Mouse (Mus musculus) ovary, postnatal 14 days (tissue): ENCODE measurements around the gene Slfnl1.

Source experiments
- DNase-seq: peaks from one replicate; pipeline ENCODE4 v3.0.0; 2022; ENCODE audit warnings: low spot score

Gene Slfnl1

DNA sequence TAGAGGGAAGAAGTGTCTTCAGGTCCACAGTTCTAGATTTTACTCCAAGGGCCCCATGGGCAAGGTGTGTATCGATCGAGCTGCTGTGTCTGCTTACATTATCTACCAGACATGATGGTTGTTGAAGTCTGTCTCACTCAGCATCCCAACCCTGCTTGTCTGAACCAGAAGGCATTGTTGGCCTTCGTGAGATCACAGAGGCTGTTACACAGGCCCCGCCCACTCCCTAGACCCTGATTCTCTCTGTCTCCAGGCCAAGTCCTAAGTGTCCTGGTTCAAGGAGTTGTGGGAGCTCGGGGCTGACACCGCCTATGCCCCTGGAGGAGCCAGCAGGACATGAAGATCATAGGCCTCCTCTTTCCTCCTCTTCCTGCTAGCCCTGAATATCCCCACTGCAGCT, at the start of gene Slfnl1:
TSS of gene Slfnl1 (plus strand) at position 246 of the 400 bp plus-strand sequence.
- DNase-seq, result no peak

DNA sequence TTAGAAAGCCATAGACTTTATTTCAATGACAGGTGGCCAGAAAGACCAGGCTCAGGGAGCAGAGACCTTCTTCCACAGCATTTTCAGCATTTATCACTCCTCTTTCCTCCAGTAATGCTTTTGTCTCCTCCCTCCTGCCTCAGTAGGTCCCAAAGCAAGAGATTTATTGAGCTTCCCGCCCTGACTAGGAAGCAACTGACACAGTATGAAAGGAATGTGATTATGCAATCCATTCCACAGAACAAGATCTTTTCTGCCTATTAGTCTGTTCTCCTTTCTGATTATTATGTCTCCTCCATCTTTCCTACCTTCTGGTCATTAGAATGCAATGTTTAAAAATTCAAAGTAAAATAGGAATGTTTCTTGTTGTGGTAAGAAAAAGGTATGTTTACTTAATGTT, 44.3 kb upstream of the Slfnl1 start:
- no peak for DNase-seq

DNA sequence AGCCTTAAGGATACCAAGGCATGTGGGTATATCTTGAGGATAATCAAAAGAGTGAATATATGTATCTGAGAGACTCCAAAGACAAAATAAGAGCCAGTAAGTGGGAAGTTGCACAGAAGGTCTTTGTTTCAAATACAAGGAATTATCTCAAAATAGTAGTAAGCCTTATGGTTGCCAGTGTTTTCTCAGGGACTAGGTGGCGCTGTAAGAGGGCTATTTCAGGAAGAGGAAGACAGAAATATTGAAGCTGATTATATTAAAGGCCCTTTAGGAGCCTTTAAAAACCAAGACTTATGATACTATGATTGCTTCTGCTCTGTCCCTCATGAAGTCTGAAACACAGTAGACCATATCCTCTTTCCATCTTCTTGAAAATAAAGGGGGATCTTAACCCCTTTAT, 25.1 kb upstream of the Slfnl1 start:
- DNase-seq, result no peak

DNA sequence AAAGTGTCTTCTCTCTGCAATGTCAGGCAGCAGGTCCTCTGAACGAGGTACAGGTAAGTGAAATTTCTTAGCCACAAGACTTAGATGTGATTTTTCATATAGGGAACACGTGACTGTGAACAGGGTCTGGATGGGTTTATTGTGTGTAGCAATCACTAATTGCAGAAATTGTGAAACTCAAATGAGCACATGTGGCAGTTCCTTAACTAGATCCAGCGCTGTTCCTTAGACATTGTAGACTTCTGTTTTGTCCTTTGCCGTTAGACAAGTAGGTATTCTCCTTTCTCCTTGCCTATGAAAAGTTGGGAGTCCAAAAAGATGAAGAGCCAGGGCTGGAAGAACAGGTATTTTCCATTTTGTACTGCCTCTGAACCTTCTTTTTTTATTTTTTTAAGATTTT, 20.8 kb upstream of the Slfnl1 start:
- DNase-seq, result no peak

DNA sequence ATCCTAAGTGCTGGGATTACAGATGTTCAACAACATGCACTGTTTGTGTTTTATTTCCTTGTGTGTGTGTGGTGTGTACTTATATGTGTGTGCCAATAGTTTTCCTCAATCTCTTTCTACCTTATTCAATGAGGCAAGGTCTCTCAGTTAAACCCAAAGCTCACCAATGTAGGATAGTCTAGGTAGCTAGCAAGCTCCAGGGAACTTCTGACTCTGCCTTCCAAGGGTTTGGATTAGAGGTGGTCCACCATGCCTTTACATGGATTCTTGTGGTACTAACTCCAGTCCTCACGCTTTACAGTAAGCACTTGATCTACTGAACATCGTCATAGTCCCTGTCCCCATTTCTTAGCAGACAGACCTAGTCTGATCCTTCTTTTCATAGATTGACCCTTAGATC, 17.7 kb upstream of the Slfnl1 start:
- DNase-seq, result no peak

DNA sequence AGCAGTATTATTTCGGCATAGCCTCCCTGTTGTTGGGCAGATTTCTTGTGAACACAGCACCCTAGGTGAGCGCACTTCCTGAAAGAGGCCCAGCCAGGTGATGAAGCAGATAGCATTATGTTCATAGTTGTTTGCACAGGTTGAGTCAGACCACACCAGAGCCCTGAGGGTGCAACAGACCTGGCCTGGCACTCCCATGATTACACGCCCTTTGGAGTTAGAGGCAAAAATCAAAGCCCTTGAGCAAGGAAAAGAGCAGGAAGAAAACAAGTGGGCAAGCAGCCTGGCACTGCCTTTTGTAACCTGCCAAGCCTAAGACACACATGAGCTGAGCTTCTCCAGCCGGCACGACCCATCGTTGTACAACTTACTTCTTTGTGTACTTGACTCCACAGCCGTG, 15.5 kb upstream of the Slfnl1 start:
- no peak for DNase-seq

DNA sequence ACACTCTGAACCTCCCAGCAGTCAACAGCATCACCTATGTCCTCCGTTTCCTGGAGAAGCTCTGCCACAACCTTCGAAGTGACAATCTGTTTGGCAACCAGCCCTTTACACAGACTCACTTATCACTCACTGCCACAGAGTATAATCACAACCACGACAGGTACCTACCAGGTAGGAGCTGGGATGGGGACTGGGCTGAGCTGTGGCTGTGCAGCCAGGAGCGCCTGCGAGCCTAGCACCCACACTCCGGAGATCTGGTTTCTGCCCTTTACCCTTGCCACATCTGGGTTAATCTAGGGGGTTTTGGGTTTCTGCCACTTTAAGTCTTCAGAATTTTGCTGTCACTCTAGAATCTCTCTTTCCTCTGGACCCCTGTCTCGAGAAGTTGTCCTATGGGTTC, 15.1 kb upstream of the Slfnl1 start:
- no peak for DNase-seq

DNA sequence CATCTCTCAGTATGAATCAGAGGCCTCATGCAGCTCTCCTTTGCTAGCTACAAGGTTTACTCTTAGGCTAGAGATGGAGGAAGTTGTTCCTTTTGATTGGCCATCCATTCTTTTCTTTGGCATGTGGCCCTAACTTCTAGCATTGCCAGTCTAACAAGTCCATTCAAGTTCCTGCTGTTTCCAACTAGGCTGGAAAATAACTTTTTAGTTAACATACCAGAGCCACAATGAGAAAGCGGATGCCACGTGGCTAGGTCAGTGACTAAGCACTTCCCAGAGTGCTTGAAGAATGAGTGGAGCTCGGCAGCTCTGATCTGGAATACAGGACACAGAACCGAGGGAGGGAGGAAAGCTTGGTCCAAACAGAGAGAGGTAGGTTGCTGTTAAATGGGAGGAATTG, 14.7 kb upstream of the Slfnl1 start:
- no peak for DNase-seq

DNA sequence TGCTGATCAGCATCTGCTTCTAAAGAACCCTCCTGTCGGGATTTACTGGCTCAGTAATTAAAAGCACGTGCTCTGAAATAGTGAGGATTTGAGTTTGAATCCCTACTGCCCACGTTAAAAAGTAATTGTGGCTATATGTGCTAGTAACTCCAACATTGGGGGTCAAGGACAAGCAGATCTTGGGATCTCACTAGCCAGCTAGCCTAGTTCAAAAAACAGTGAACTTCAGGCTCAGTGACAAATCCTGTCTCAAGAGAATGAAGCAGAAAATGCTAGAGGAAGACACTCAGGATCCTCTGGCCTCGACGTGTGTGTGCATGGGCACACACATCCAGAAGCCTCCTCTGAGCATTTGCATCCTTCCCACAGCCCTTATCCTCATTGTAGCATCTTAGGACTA, 10.3 kb upstream of the Slfnl1 start:
- DNase-seq, result no peak

DNA sequence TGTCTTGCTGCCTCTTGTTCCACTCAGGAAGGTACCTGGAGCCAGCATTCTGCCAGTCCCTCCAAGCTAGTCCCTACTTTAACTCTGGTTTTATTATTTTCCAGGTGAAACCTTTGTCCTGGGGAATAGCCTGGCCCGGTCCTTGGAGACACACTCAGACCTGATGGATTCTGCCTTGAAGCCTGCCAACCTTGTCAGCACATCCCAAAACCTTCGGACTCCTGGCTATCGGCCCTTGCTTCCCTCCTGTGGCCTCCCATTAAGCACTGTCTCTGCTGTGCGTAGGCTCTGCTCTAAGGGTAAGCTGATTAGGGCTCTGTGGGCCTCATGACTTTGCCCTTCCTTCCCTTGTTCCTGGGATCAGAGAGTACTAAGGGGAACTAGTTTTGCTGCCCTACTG, 9.7 kb upstream of the Slfnl1 start:
- no peak for DNase-seq

DNA sequence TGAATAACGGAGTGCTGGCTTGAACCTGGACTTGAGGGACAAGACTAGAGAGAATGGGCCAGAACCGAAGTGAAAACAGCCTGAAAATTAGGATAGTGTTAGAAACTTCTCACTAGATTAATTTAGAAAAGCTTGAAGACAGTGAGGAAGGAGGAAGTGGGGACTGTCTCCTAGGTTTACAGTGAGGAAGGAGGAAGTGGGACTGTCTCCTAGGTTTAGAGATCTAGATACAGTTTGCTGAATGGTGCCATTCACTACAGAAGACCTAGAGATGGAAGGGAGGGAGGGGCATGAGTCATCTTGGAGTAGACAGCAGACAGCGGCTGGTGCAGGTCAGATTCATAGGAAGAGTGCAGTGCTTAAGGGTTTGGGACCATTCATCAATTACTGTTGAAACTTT, 8.9 kb upstream of the Slfnl1 start:
- DNase-seq, result no peak

DNA sequence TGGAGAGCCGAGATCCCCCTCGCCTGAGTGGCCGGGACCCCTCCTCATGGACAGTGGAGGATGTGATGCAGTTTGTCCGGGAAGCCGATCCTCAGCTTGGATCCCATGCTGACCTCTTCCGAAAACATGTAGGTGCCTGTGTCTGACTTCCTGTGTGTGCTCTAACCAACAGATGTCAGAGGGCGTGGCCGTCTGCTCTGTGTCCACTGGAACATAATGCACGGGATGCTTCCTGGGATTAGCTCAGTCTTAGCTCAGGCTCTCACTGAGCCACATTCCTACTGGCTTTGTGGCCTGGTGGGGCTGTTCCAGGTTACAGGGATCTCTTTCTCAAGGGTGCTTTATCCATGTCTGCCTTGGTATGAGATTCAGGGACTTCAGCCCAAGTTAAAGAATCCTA, 3.9 kb upstream of the Slfnl1 start:
- no peak for DNase-seq

DNA sequence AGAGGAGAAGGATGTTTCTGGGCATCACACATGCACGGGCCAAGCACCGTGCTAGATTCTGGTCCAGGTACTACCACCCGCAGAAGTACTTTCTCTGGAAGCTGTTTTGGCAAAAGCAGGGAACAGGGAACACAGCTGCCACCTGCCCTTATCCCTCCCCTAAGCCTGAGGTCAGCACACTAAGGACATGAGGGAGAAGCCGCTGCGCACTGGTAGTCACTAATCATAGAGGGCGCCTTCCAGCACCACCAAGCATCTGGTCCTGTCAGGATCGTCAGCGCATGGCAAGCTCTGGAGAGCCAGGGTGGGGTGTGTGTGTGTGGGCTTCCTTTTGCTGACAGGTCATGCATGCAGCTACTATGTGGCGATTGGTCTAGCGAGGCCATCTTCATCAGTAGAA, 6.6 kb downstream of the Slfnl1 start:
- DNase-seq, result no peak

DNA sequence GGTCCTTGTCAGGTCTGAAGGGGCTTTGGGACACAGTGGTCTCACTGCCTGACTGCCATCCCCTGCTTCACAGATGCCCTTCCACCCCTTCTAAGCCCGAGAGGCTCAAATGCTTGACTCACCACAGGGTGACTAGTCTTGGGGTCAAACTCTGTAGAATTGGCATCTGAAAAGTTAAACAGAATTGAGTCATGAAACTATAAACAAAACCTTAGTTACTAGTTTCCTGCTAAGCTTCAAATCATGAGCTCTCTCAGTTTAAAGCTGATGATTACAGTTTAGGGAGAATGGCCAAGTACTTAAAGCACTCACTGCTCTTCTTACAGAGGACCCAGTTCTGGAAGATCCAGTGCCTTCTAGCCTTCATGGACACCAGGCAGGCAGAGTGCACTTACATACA, 12.9 kb downstream of the Slfnl1 start:
- DNase-seq, result no peak

DNA sequence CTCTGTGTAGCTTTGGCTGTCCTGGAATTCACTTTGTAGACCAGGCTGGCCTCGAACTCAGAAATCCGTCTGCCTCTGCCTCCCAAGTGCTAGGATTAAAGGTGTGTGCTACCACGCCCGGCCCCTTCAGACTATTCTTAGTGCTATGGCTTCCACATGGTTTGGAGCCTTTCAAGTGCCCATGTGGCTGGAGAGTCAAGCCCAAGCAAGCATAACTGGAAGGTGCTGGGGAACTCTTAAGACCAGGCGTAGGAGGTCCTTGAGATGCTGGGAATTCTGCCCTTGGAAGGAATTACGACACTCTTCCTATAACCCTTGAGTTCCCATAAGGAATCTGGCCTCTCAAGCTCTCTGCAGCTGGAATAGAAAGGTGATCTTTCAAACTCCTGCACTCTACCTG, 24.6 kb downstream of the Slfnl1 start:
- DNase-seq, result no peak

DNA sequence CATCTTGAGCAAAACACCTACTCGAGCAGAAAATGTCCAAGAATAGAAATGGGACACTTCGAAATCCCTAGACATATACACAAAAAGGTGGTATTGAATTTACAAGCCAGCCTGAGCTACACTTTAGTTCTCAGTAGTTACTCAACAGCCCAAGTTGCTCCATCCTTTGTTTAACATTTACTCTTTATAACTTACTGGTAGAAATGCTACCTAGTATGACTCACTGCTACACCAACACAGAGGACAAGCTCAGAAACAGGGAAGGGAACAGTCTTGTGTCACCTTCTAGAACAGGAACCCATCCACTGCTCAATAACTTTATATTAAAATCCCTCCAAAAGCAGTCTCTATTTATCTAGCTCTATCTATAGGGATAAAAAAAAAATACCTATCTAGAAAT, 33.7 kb downstream of the Slfnl1 start:
- DNase-seq, result no peak

DNA sequence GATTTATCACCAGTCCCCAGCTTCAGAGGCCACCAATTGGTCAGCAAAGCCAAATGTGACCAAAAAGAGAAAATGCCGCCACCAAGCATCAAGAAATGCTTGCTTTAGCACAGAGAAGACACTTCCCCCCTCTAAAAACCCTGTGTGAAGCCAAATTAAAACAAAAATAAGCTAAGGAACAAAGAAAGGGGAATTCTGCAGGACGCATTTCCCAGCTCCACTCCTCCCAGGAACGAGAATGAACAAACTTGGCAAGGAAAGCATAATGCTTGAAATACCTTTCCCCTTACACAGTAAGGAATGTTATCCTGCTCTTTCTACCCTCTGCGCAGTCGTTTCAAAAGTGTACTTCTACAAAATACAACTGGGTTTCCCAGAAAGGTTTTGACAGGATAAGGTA, 36.0 kb downstream of the Slfnl1 start:
- no peak for DNase-seq

DNA sequence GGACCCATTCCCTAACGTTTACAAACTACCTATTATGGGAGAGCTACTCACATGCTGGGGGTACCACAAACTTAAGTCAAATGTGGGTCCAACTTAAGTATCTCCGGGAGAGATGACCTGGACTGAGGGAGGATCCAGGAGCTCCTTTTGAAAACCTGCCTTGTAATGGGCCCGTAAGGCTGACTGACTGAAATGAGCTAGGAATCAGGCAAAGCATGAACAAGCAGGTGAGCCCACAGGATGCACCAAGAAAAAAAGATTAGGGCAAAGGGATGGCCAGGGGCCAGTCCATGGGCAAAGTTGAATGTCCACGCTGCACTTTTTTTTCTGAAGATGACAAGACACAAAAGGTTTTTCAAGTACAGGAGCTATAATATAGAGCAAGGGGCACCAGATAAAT, 37.0 kb downstream of the Slfnl1 start:
- no peak for DNase-seq

DNA sequence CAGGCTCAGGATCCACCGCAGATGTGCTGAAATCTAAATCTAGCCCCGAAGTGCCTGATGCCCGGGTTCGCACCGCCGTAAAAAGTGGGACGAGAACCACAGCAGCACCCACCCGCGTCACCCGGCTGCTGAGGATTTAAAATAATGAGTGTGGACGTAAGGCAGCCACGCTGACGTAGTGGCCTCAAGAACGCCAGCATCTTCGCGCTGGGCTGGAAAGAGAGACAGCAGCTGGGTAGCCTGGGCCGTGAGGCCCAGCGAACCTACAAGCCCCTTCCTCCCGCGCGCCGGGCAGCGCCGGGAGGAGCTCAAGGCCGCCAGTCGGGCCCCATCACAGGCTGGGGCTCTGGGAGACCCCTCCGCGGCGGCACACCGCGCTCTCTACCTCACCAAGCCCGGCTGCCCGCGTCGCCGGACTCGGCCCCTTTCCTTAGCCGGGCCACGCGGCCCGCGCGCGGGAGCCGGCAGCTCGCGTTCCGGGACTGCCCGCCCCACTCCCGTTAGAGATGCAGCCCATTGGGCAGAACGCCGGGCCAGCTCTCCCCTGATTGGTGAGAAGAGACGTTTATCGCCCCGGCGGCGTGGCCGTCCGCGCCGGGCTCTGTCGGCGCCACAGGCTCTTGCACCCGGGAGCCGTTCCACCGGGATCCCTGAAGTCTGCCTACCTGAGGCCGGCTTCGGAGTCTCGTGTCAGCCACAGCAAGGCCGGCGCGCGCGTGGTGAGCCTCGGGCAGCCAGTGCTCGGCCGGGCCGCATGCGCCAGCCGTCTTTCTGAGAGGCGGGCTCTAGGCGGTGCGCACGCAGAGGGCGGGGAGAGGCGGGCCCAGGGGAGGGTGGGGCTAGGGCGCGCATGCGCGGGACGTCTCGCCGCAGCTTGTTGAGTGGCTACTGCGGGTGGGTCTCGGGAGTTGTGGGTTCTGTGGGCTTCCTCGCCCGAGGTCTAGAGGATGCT, 37.7 kb downstream of the Slfnl1 start, which contains the start of gene Ctps:
TSS of gene Ctps (minus strand) at position 791 of the 952 bp plus-strand sequence.
- DNase-seq, result peak; percentile 90

DNA sequence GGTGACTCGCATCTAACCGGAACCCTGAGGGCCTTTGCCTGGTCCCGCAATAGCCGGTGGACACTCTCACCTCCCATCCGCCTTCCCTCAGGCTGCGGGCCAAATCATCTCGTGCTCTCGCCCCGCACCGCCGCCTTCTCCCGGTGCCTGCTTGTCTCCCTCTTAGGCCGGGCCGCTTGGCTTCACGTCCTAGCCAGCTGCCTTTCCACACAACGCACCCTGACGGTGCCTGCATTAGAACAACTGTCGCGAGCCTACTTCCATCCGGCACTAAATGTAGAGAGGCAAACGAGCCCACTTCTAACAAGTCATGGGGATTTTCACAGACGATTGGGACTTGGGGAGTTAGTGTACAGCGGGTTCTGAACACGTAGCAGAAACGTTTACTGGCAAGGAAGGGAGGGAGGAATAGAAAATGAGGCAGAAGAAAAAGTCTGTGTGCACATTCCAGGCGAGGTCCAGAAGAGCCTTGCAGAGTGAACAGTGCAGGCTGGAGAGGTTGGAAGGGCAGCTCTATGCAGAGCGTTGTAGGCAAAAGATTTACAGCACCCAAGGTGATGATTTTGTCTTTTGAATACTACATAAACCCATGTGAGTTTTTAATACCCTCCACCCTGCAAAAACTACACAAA, 38.5 kb downstream of the Slfnl1 start:
- no peak for DNase-seq

DNA sequence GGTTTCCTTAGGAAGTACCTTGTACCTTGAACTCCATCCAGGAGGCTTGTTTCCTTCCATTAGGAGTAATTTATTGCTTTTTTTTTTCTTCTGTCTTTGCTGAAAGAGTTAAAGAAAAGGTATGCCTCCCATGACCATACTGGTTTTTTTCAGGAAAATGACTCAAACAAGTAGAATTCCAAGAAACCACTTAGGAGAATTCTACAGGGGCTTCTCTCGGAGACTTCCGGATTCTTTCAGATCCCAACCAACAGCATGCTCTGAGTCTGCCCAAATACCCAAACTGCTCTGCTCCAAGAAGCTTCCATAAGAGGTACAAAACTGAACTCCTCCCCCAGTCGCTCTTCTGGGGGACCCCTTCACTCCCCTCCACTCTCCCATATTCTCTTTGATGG, 39.0 kb downstream of the Slfnl1 start:
- no peak for DNase-seq

DNA sequence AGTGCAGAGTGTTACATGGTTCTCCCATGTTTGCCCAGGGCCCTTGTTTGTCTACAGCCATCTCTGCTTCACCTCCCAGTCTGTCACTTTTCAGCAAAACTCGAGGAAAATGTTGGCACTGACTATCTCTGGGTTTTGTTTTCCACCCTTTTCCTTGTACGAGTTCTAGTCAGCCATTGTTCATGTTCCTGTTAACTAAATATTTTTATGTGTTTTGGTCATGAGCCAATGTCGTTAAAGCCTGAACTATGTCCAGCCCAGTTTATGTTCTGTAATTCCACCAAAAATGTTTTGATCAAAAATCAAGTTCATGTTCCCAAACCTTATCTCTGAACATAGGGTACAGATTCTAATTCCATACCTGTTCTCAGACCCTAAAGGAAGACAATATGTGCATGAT, 39.7 kb downstream of the Slfnl1 start:
- DNase-seq, result no peak

DNA sequence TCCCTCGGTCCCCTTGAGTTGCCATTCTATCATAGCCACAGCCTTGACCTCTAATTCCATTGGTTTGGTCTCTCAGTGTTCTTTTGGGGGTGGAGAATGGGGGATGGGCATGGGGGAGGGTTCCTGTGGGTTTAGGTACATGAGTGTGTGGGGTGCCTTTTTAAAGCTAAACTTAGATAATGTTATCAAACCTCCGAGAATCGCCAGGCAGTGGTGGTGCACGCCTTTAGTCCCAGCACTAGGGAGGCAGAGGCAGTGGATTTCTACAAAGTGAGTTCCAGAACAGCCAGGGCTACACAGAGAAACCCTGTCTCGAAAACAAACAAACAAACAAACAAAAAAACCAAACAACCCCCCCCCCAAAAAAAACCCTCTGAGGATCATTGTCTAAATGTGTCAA, 48.9 kb downstream of the Slfnl1 start:
- no peak for DNase-seq

DNA sequence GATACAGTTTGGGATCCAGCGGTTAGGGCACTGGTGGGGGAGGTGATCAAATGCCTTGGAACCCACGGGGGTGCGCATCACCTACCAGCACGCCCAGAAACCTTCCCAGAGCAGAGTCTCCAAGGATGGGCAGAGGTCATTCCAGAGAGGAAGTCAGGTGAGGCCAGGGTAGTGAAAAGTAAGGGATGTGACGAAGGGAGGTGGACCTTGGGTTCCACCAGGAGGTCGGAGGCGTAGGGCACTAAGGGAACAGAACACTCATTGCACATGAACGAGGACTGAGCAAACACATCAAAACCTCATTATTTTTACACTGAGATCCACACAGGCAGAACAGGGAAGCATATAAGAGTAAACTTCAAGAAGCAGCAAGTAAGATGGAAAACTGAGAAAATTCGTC, 49.7 kb downstream of the Slfnl1 start:
- no peak for DNase-seq
